Mouse (Mus musculus): Measurements from ENCODE around the gene Retreg2. TPM values are rescaled to one million over a fixed set of nuclear protein-coding genes. Genes with fewer than 3 reads are reported as not detected.

The Retreg2 gene
- polyA plus RNA-seq (2015; fragmentation: Nextera tagmentation; extraction: Ambion mirVana), result 99.4 and 109 TPM in 2 replicates

DNA sequence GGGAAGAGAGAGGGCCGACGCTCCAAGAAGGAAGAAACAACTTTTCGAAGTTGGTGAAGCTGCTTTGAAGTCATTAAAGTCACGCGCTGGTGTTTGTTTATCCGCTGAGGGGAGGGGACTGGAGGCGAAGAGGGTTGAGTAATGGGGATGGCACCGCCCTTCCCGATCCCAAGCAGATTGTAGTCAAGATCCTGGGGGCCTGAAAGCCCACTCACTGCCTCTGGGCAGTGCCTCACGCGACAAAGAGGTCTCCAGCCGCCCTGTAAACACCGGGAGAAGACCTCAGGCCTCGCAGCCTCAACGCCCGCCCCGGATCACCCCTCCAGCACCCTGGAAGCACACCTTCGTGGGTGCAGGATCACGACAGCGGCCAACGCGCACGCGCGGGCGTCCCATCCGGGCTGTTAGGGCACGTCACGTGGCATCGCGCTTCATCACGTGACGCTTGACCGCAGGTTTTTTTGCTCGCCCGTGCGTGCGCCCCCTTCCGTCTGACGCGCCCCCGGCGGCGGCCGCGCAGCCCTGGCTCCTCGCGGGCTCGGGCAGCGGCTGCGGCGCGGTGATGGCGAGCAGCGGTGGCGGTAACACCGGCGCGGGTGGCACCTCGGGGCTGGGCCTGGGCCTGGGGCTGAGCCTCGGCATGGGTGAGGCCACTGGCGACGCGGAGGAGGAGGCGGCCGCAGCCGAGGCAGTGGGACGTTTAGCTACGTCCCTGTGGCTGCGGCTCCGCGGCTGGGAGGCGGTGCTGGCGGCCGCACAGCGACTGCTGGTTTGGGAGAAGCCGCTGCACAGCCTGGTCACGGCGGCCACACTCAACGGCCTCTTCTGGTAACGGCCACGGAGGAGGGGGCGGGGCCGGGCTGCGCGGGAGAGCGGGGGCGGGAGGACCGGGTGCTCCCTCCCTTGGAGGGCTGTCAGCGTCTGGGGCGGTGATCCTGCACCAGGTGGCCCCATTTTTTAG, at the start of gene Retreg2, which contains the start of gene Cnppd1:
TSS of gene Retreg2 (plus strand) at position 478 of the 961 bp plus-strand sequence.
TSS of gene Cnppd1 (minus strand) at position 411 of the 961 bp plus-strand sequence.
- Histone ChIP-seq H3K9ac (replicated peaks) (peak within 1 kb of the TSS; percentile 95), H3K27me3 (no peaks in the 10 kb centered on the region), H3K4me3 (replicated peaks) (peak within 1 kb of the TSS; percentile 83), H3K4me2 (replicated peaks) (peak within 1 kb of the TSS; percentile 94), H3K36me3 (peaks cover 56% of the 10 kb centered on the region), H3K4me1 (replicated peaks) (peaks cover 49% of the 10 kb centered on the region), H3K27ac (peak within 1 kb of the TSS; percentile 98), H3K9me3 (no peaks in the 10 kb centered on the region)
- peak; percentile 93 for ATAC-seq
- WGBS, result under 1% methylated on average over 85 of the region's 91 CpGs

DNA sequence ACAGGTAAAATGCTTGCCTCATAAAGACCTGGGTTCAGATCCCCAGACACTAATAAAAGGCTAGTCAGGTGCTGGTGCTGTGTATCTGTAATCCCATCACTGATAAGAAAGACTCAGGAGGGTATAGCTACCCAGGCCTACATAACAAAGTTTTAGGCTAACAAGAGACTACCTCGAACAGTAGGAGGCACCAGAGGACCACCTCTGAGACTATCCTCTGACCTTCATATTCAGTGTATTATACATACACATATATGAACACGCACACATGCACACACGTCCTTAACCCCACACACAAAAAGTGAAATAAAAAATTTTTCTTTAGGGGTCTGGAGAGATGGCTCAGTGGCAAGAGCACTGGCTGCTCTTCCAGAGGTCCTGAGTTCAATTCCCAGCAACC, 20.4 kb upstream of the Retreg2 start:
- no peak overlapping the region for H3K4me3 ChIP-seq (replicated peaks)
- no peaks in the 10 kb centered on the region for H3K9me3 ChIP-seq
- 90% methylated on average over 3 of the region's 3 CpGs for WGBS
- no peaks in the 10 kb centered on the region for H3K27me3 ChIP-seq
- no peak overlapping the region for H3K27ac ChIP-seq
- H3K9ac ChIP-seq (replicated peaks), result no peak overlapping the region
- no peaks in the 10 kb centered on the region for H3K36me3 ChIP-seq
- H3K4me2 ChIP-seq (replicated peaks), result no peak overlapping the region
- H3K4me1 ChIP-seq (replicated peaks), result peaks cover 8% of the 10 kb centered on the region
- no peak for ATAC-seq

DNA sequence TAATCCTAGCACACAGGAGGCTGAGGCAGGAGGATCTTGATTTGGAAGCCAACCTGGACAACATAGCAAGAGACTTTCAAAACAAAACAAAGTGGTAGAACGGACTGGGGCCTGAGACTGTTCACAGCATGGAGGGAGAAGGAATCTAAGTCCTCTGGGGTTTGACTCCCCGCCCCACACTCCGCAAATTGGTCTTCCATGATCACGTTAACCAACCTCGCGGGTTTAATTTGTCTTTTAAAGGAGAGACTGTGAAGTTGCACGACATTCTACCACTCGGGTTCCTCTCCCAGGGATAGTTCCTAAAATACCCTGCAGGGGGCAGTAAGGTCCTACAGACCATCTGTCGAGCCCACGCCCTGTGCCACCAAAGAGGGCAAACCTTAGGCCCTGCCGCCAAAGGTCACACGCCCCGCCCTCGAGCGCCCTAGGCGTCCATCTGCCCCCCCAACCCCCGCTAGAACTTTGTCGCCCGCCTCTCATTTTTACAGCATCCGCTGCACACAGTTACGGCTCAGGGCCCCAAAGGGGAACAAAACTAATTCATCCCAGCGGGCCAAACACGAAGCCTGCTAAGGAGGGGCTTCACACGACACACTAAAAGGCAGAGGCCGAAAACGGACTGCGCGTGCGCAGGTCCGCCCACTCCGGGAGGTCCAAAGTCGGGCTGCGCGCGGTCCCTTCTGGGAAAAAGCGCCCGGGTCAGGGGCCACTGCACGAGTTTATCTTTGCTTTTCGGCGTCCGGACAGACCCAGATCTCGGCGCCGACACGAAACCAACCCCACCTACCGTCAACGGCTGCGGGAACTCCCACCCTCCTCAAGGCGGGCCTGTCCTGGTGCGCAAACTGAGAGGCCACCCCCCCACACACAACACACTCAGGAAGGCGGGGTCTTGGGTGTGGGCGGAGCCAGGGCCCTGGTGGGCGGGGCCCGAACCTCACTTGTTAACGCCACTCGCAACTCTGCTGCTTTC, 17.9 kb upstream of the Retreg2 start, which contains the start of gene Nhej1:
TSS of gene Nhej1 (minus strand) at position 855 of the 976 bp plus-strand sequence.
- Histone ChIP-seq H3K27me3 (no peaks in the 10 kb centered on the region), H3K36me3 (no peaks in the 10 kb centered on the region), H3K27ac (peak within 1 kb of the TSS; percentile 90), H3K9me3 (no peaks in the 10 kb centered on the region), H3K4me3 (replicated peaks) (peak within 1 kb of the TSS; percentile 55), H3K9ac (replicated peaks) (peak within 1 kb of the TSS; percentile 62), H3K4me2 (replicated peaks) (peak within 1 kb of the TSS; percentile 59), H3K4me1 (replicated peaks) (peaks cover 8% of the 10 kb centered on the region)
- peak; percentile 95 for ATAC-seq
- WGBS, result 2% methylated on average over 56 of the region's 56 CpGs

DNA sequence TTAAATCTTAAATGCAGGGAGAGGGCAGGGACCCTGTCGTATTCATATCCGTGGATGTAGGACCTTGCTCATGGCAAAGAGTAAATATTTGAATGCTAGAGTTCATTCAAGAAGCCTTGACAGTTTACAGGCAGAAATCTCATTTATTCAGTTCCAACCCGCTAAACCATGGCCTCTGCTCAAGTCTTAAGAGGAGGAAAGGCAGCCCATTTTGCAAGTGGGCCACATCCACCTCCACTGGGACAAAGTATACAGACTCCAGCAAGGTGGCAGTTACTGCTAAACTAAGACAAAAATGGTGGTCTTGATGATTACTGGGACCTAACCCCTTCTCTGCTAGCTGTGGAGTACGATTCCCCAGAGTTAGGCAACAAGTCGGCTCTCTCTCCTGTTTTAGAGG, 17.2 kb upstream of the Retreg2 start:
- Histone ChIP-seq H3K36me3 (no peaks in the 10 kb centered on the region), H3K9me3 (no peaks in the 10 kb centered on the region), H3K4me2 (replicated peaks) (peak overlapping the region; percentile 59), H3K27ac (no peak overlapping the region), H3K27me3 (no peaks in the 10 kb centered on the region), H3K4me3 (replicated peaks) (peak overlapping the region; percentile 55), H3K4me1 (replicated peaks) (peaks cover 8% of the 10 kb centered on the region), H3K9ac (replicated peaks) (no peak overlapping the region)
- no peak for ATAC-seq
- WGBS, result 35% methylated on average over 5 of the region's 5 CpGs

DNA sequence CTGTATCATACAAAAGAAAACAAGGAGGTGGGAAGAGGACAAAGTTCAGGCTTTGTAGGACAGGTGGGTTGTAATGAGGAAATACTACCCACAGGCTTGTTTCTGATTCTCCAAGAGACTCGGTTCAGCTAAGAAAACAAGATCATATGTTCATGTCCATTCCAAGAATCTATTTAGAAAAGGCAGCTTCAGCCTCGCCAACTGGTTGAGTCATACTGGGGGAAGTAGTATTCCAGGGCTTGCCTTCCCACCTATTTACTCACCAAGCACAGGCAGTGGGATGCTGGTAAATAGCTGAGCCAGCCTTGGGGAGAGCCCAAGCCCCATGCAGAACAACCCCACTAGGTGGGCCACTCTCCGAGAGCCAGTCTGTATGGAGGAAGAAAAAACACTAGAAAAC, 13.9 kb upstream of the Retreg2 start:
- ATAC-seq, result no peak
- WGBS, result 86% methylated on average over 3 of the region's 3 CpGs
- H3K27ac ChIP-seq, result no peak overlapping the region

DNA sequence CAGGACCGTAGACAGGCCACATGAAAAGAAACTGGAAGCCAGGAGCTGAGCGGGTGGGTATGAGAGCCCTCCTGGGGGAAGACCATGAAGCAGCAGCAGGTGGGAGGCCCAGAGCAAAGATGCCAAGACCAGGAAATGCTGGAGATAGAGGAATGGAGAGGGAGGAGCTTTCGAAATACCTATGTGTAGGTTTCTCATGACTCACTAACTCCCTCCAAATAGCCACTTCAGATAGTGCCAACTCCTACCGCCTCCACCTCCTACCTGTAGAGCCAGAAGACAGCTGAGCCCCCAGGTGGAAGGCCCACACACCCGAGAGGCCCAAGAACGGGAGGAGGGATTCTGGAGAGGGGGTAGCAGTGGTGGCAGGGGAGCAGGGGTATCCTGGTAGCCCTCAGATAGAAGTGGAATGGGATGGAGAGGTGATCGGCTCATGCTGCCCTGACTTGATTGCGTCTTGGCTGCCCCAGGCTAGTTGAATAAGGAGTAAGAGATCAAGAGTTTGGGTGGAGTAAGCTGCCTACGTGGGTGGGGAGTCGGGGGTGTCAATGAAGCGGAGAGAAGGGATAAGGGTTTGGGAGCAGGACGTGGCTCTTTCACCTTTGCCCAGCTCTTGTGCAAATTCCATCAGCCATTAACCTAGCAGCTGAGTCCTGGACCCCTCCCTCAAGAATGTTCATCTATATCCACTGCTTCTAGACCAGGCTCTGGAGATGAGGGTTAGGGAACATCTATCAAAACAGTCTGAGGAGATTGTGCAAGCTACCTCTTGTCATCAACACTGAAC, 9.0 kb upstream of the Retreg2 start, which contains the start of gene Slc23a3:
TSS of gene Slc23a3 (minus strand) at position 470 of the 787 bp plus-strand sequence.
- H3K27ac ChIP-seq, result no peak within 1 kb of the TSS
- no peak for ATAC-seq
- H3K36me3 ChIP-seq, result peaks cover 36% of the 10 kb centered on the region
- no peak within 1 kb of the TSS for H3K4me2 ChIP-seq (replicated peaks)
- H3K4me1 ChIP-seq (replicated peaks), result no peaks in the 10 kb centered on the region
- 68% methylated on average over 12 of the region's 12 CpGs for WGBS
- no peaks in the 10 kb centered on the region for H3K27me3 ChIP-seq
- H3K4me3 ChIP-seq (replicated peaks), result no peak within 1 kb of the TSS
- no peaks in the 10 kb centered on the region for H3K9me3 ChIP-seq
- H3K9ac ChIP-seq (replicated peaks), result no peak within 1 kb of the TSS

More for the DNA sequence above, 13.9 kb upstream of the Retreg2 start:
- Histone ChIP-seq H3K9ac (replicated peaks) (no peak overlapping the region), H3K4me1 (replicated peaks) (peaks cover 8% of the 10 kb centered on the region), H3K27me3 (no peaks in the 10 kb centered on the region), H3K36me3 (no peaks in the 10 kb centered on the region), H3K4me3 (replicated peaks) (no peak overlapping the region), H3K9me3 (no peaks in the 10 kb centered on the region), H3K4me2 (replicated peaks) (no peak overlapping the region)

DNA sequence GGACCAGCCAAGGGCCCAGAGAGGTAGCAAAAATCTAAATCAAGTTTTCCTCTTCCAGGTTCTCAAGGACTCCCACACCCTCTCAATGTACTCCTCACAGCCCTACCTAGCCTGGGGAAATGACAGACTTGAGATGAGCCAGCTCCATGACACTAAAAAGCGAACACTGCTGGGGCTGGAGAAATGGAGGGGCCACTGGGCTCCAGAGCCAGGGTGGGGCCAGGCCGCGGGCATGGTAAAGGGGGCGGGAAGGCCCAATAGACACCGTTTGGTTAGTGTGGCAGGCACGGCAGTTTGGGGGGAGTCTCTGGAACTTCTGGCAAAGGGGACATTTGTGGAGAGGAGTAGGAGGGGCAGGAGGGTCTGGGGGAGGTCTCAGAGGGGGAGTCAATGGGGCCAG, 6.3 kb upstream of the Retreg2 start:
- Histone ChIP-seq H3K9me3 (no peaks in the 10 kb centered on the region), H3K4me1 (replicated peaks) (peaks cover 24% of the 10 kb centered on the region), H3K27me3 (no peaks in the 10 kb centered on the region), H3K4me2 (replicated peaks) (no peak overlapping the region), H3K4me3 (replicated peaks) (no peak overlapping the region), H3K27ac (no peak overlapping the region), H3K9ac (replicated peaks) (no peak overlapping the region), H3K36me3 (peaks cover 47% of the 10 kb centered on the region)
- WGBS, result 91% methylated on average over 6 of the region's 6 CpGs
- ATAC-seq, result no peak

DNA sequence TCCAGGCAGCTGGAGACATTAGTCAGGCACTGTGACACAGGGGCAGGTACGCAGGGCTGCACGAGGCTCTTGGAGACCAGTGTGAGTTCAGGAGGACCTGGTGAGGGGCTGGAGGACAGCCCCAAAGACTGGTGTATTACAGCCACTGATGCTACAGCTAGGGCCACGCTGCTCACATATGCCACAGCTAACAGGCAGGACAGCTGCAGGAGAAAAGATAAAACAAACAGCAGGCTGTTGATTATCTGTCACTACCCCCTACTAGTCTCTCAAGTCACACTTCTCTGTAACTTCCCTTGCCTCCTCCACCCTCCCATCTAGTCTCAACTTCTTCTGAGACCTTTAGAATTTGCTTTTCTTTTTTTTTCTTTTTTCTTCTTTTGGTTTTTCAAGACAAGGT, 5.8 kb upstream of the Retreg2 start:
- no peak for ATAC-seq
- Histone ChIP-seq H3K4me2 (replicated peaks) (no peak overlapping the region), H3K4me3 (replicated peaks) (no peak overlapping the region), H3K9me3 (no peaks in the 10 kb centered on the region), H3K27ac (no peak overlapping the region), H3K27me3 (no peaks in the 10 kb centered on the region), H3K36me3 (peaks cover 47% of the 10 kb centered on the region), H3K4me1 (replicated peaks) (peaks cover 26% of the 10 kb centered on the region), H3K9ac (replicated peaks) (no peak overlapping the region)
- 77% methylated on average over 3 of the region's 3 CpGs for WGBS

DNA sequence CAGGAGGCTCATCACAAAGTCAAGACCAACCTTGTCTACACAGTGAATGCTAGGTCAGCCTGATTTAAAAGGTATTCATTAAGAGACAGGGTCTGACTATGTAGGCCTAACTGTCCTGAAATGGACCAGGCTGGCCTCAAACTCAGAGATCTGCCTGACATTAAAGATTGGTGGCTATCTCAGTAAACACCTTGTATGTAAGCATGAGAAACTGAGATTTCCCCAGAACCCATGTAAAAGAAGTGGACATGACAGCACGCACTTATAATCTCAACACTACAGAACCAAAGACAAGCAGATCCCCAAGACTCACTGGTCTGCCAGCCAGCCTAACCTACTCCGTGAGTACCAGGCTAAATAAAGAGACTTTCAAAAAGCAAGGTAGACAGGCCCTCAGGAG, 4.1 kb upstream of the Retreg2 start:
- Histone ChIP-seq H3K4me3 (replicated peaks) (no peak overlapping the region), H3K4me1 (replicated peaks) (peaks cover 33% of the 10 kb centered on the region), H3K4me2 (replicated peaks) (no peak overlapping the region), H3K36me3 (peaks cover 47% of the 10 kb centered on the region), H3K9me3 (no peaks in the 10 kb centered on the region), H3K27ac (no peak overlapping the region), H3K9ac (replicated peaks) (no peak overlapping the region), H3K27me3 (no peaks in the 10 kb centered on the region)
- no peak for ATAC-seq
- 88% methylated on average over 2 of the region's 2 CpGs for WGBS

DNA sequence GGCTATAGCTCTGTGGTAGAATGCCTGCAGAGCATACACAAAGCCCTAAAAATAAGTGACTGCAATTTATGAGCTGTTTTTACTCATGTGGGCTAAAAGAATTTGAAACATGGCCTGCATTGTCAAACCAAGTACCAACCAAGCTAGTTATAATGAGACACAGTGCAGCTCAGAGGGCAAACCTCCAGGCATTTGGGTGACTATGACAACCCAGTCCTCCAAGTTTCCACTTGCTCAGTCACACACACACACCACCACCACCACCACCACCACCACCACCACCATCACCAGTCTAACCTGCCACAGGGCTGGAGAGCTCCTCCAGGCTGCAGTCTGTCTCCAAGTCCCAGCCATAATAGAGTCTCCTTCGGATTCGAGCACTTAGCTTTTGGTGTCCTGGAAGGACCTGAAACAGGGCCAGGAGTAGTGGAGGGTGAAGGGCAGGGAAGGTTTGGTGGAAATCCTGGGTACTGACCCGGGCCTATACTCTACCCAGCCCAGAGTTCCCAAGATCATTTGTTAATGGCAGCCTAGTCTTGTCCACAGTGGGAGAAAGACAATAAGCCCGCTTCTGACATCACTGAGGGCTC, 1.9 kb upstream of the Retreg2 start:
- ATAC-seq, result 0 out of 2 replicates have a peak, but pooled peaks have one; percentile 2
- peak overlapping the region; percentile 98 for H3K27ac ChIP-seq
- peak overlapping the region; percentile 95 for H3K9ac ChIP-seq (replicated peaks)
- peak overlapping the region; percentile 94 for H3K4me2 ChIP-seq (replicated peaks)
- no peaks in the 10 kb centered on the region for H3K9me3 ChIP-seq
- no peaks in the 10 kb centered on the region for H3K27me3 ChIP-seq
- H3K4me1 ChIP-seq (replicated peaks), result peaks cover 49% of the 10 kb centered on the region
- WGBS, result 62% methylated on average over 4 of the region's 4 CpGs
- H3K36me3 ChIP-seq, result peaks cover 56% of the 10 kb centered on the region
- H3K4me3 ChIP-seq (replicated peaks), result peak overlapping the region; percentile 83
